Mouse (Mus musculus): ENCODE data around the gene Nobox. TPM values are rescaled to one million over a fixed set of nuclear protein-coding genes. Genes with fewer than 3 reads are reported as not detected.

Gene Nobox
- not detected for polyA plus RNA-seq (2017; shearing (Covaris generic))

DNA sequence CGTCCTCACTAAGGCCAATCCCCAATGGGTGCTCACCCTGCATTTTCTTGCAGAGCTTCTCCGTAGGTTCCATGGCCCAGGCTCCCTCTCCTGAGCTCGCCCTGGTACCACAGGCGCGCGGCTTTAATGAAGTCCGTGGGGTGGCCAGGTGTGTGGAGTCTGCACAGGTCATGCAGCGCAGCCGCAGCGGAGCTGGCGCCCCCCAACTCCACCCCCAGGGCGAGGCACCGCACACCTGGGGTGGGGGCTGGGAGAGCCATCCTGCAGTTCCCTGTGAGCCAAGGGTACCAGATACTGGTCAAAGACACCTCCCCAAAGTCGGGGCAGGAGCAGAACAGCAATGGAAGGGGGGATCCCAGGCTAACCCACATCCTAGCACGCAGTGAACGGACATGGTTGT lies at the start of gene Nobox:
Gene Nobox, minus strand, starts transcription at position 101 of the 400 bp plus-strand sequence.

GRCm38 (mm10) chr6:43265363-43266041 lies 43.9 kb downstream of the Nobox start, which contains the start of gene Arhgef5:
TSS of gene Arhgef5 (plus strand) at chr6:43265582.

Other genes starting within 250 kb of the Nobox start
- gene Olfr441, start 203.2 kb downstream of the Nobox start, polyA plus RNA-seq (2017; shearing (Covaris generic)) = not detected
- gene Olfr237-ps1, start 163.0 kb downstream of the Nobox start, polyA plus RNA-seq (2017; shearing (Covaris generic)) = not detected
- gene Olfr437, start 146.3 kb downstream of the Nobox start, polyA plus RNA-seq (2017; shearing (Covaris generic)) = not detected
- not detected for gene Olfr13, start 137.4 kb downstream of the Nobox start, polyA plus RNA-seq (2017; shearing (Covaris generic))
- not detected for gene Olfr435, start 112.4 kb downstream of the Nobox start, polyA plus RNA-seq (2017; shearing (Covaris generic))
- gene Olfr434, start 96.5 kb downstream of the Nobox start, polyA plus RNA-seq (2017; shearing (Covaris generic)) = not detected
- gene Olfr47, start 78.0 kb downstream of the Nobox start, polyA plus RNA-seq (2017; shearing (Covaris generic)) = not detected
- gene Arhgef5, start 44.0 kb downstream of the Nobox start, polyA plus RNA-seq (2017; shearing (Covaris generic)) = 6.4 TPM

All from activated CD4-positive, CD25-positive, alpha-beta regulatory T cell, adult 9 weeks (primary cell).